Mouse (Mus musculus): Measurements from ENCODE around the gene Wdr6. TPM values are rescaled to one million over a fixed set of nuclear protein-coding genes. Genes with fewer than 3 reads are reported as not detected.

Wdr6 gene
- total RNA-seq, 1 experiment from 2014 or later: 29.5 TPM

DNA sequence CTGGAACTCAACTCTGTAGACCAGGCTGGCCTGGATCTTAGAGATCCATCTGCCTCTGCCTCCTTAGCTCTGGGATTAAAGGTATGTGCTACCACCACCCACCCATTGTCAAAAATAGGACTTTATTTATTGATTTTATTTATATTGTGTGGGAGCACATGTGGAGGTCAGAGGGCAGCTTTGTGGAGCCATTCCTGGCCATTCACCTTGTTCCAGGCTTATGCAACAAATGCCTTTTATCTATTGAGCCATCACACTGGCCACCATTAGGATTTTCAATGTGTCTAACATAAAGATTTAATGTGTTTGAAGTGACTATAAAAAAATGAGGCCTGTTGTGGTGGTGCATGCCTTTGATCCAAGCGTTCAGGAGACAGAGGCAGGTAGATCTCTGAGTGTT is 47.0 kb downstream of the Wdr6 start:
- no peak for ATAC-seq (replicated peaks; ENCODE audit: low read depth, poor library complexity, severe bottlenecking)

DNA sequence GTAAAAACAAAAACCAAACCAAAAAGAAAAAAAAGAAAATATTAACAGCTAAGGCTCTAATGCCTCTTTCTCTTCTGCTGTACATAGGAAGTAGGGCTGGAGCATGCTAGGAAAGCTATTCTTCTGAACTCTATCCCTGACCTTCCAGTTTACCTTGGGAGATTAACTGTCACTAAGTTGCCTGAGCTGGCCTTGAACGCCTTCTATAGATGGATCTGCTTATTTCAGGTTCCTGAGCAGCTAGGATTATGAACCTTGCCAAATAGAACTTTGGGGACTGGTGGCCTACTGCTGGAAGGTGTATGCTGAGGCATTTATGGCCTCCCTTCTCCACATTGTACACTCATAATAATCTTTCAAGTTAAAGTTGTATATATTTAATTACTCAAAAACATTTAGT is 47.6 kb downstream of the Wdr6 start:
- no peak for ATAC-seq (replicated peaks; ENCODE audit: low read depth, poor library complexity, severe bottlenecking)

DNA sequence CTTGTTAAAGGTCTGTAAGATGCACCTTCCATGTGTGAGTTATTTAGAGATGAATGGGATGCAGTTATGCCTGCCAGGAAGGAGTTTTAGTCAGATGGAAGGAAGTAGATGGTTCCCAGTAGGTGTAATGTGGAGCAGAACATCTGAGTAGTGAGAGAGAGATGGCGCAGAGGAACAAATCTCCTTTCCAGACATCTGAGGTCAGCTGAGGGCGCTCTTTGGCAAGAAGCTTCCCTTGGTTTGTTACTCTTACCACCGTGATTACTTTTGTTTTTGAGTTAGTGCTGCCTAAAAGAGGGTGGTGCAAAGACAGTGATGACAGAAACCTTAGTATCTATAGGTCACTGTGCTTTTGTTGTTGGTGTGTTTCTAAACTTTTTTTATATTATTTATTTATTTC is 53.1 kb downstream of the Wdr6 start:
- ATAC-seq (replicated peaks; ENCODE audit: low read depth, poor library complexity, severe bottlenecking): no peak

GRCm38 (mm10) chr9:108523341-108523740 is 55.2 kb downstream of the Wdr6 start:
- no peak for ATAC-seq (replicated peaks; ENCODE audit: low read depth, poor library complexity, severe bottlenecking)

Other genes with a start within 250 kb of the Wdr6 start
- 1,127 and 1,204 TPM in 2 replicates for gene Gpx1, start 239.8 kb downstream of the Wdr6 start, total RNA-seq (2017)
- 49.2 and 75.5 TPM in 2 replicates for gene Usp4, start 230.9 kb downstream of the Wdr6 start, total RNA-seq (2017)
- not detected in 2 replicates for gene 1700102P08Rik, start 185.9 kb downstream of the Wdr6 start, total RNA-seq (2017)
- gene Ccdc36, start 150.3 kb downstream of the Wdr6 start, total RNA-seq (2017): 0.59 and 1.4 TPM in 2 replicates
- not detected in 2 replicates for gene BC048562, start 142.3 kb downstream of the Wdr6 start, total RNA-seq (2017)
- 11.0 and 15.4 TPM in 2 replicates for gene Ccdc71, start 118.2 kb downstream of the Wdr6 start, total RNA-seq (2017)
- gene Klhdc8b, start 117.2 kb downstream of the Wdr6 start, total RNA-seq (2017): 6.8 and 8.2 TPM in 2 replicates
- gene Lamb2, start 99.0 kb downstream of the Wdr6 start, total RNA-seq (2017): 0.15 and 0.37 TPM in 2 replicates
- gene Usp19, start 88.1 kb downstream of the Wdr6 start, total RNA-seq (2017): 54.3 and 63.1 TPM in 2 replicates
- 149 and 207 TPM in 2 replicates for gene Qars, start 71.0 kb downstream of the Wdr6 start, total RNA-seq (2017)
- gene Qrich1, start 61.9 kb downstream of the Wdr6 start, total RNA-seq (2017): 131 and 150 TPM in 2 replicates
- gene Impdh2, start 18.5 kb downstream of the Wdr6 start, total RNA-seq (2017): 317 and 371 TPM in 2 replicates
- 9.8 and 18.9 TPM in 2 replicates for gene Ndufaf3, start 11.3 kb downstream of the Wdr6 start, total RNA-seq (2017)
- gene Dalrd3, start 8.9 kb downstream of the Wdr6 start, total RNA-seq (2017): 37.7 and 38.8 TPM in 2 replicates
- gene P4htm, start 18.9 kb upstream of the Wdr6 start, total RNA-seq (2017): 0.39 and 1.1 TPM in 2 replicates
- gene Arih2, start 70.6 kb upstream of the Wdr6 start, total RNA-seq (2017): 50.6 and 57.8 TPM in 2 replicates
- gene Slc25a20, start 83.3 kb upstream of the Wdr6 start, total RNA-seq (2017): 29.1 and 39.0 TPM in 2 replicates
- 20.1 and 28.1 TPM in 2 replicates for gene Prkar2a, start 110.6 kb upstream of the Wdr6 start, total RNA-seq (2017)
- 52.2 and 57.5 TPM in 2 replicates for gene Ip6k2, start 205.1 kb upstream of the Wdr6 start, total RNA-seq (2017)
- 1.6 and 6.1 TPM in 2 replicates for gene Nckipsd, start 229.6 kb upstream of the Wdr6 start, total RNA-seq (2017)
- 0.10 and 0.23 TPM in 2 replicates for gene Celsr3, start 247.6 kb upstream of the Wdr6 start, total RNA-seq (2017)